Mouse (Mus musculus) myocyte (in vitro differentiated cells): Measurements from ENCODE around the gene Txndc5. TPM values are rescaled to one million over a fixed set of nuclear protein-coding genes. Genes with fewer than 3 reads are reported as not detected.

ENCODE experiments used
- H3K27me3 ChIP-seq: one replicate; pipeline ENCODE4 v1.6.1; 2011; ENCODE audit not compliant: control insufficient read depth, insufficient read depth, insufficient read length
- H3K36me3 ChIP-seq: one replicate; pipeline ENCODE4 v1.6.1; 2011; ENCODE audit not compliant: control insufficient read depth, insufficient read depth
- H3K4me2 ChIP-seq: one replicate; pipeline ENCODE4 v1.6.1; 2011; ENCODE audit warnings: low read depth, control low read depth
- H3K4me3 ChIP-seq: one replicate; pipeline ENCODE4 v1.5.1; 2011; ENCODE audit warnings: mild to moderate bottlenecking, control low read depth, moderate library complexity
- H3K79me2 ChIP-seq: one replicate; pipeline ENCODE4 v1.6.1; 2011; ENCODE audit not compliant: control insufficient read depth, insufficient read depth
- H3ac ChIP-seq: one replicate; pipeline ENCODE4 v1.6.1; 2011; ENCODE audit not compliant: control insufficient read depth, insufficient read length
- CEBPB ChIP-seq: IDR thresholded peaks from 2 replicates; pipeline ENCODE4 v1.6.1; 2011; ENCODE audit warnings: mild to moderate bottlenecking, moderate library complexity; ENCODE audit not compliant: poor library complexity, insufficient read depth, severe bottlenecking
- E2F4 ChIP-seq: IDR thresholded peaks from one replicate; pipeline ENCODE4 v1.6.1; 2011; ENCODE audit warnings: mild to moderate bottlenecking, control low read depth, moderate library complexity; ENCODE audit not compliant: insufficient read depth
- MAX ChIP-seq: IDR thresholded peaks from one replicate; pipeline ENCODE4 v1.6.1; 2011; ENCODE audit warnings: low read depth, mild to moderate bottlenecking, control low read depth
- MYOD1 ChIP-seq, 3 experiments: IDR thresholded peaks; one replicate each; pipeline ENCODE4 v1.6.1; 2011; ENCODE audit warnings: control low read depth in 2 of 3, low read depth in 2 of 3, mild to moderate bottlenecking in 2 of 3, moderate library complexity in 1 of 3; ENCODE audit not compliant: insufficient read length in 2 of 3, control insufficient read depth in 1 of 3
- MYOG ChIP-seq, 3 experiments: IDR thresholded peaks; one replicate each; pipeline ENCODE4 v1.6.1; 2011; ENCODE audit warnings: control low read depth in 2 of 3, low read depth in 2 of 3, mild to moderate bottlenecking in 2 of 3; ENCODE audit not compliant: insufficient read length in 2 of 3, control insufficient read depth in 1 of 3, insufficient read depth in 1 of 3
- POLR2A ChIP-seq: IDR thresholded peaks from one replicate; pipeline ENCODE4 v1.6.1; 2011; ENCODE audit warnings: low read depth, mild to moderate bottlenecking, control low read depth, moderate library complexity; ENCODE audit not compliant: insufficient read length
- POLR2AphosphoS2 ChIP-seq: IDR thresholded peaks from one replicate; pipeline ENCODE4 v1.6.1; 2011; ENCODE audit warnings: low read depth, control low read depth; ENCODE audit not compliant: insufficient read length
- REST ChIP-seq: IDR thresholded peaks from one replicate; pipeline ENCODE4 v1.6.1; 2011; ENCODE audit warnings: mild to moderate bottlenecking, control low read depth, moderate library complexity; ENCODE audit not compliant: insufficient read depth, insufficient read length
- SRF ChIP-seq: IDR thresholded peaks from one replicate; pipeline ENCODE4 v1.6.1; 2011; ENCODE audit warnings: low read depth; ENCODE audit not compliant: control insufficient read depth, insufficient read length
- TCF12 ChIP-seq: IDR thresholded peaks from one replicate; pipeline ENCODE4 v1.6.1; 2011; ENCODE audit warnings: mild to moderate bottlenecking, control low read depth; ENCODE audit not compliant: poor library complexity, insufficient read depth, severe bottlenecking
- TCF3 ChIP-seq: IDR thresholded peaks from one replicate; pipeline ENCODE4 v1.6.1; 2011; ENCODE audit warnings: low read depth, control low read depth; ENCODE audit not compliant: insufficient read length
- USF1 ChIP-seq: IDR thresholded peaks from one replicate; pipeline ENCODE4 v1.6.1; 2011; ENCODE audit warnings: low read depth, mild to moderate bottlenecking, control low read depth, moderate library complexity
- polyA plus RNA-seq: library from polyadenylated mRNA; unstranded; fragments of >200 nt; fragmentation: generic; extraction: Trizol; gene quantifications from one replicate; pipeline ENCODE4 v1.2.1, GENCODE M21; 2012; ENCODE audit warnings: missing spikeins

The Txndc5 gene
- 127 TPM for polyA plus RNA-seq

DNA sequence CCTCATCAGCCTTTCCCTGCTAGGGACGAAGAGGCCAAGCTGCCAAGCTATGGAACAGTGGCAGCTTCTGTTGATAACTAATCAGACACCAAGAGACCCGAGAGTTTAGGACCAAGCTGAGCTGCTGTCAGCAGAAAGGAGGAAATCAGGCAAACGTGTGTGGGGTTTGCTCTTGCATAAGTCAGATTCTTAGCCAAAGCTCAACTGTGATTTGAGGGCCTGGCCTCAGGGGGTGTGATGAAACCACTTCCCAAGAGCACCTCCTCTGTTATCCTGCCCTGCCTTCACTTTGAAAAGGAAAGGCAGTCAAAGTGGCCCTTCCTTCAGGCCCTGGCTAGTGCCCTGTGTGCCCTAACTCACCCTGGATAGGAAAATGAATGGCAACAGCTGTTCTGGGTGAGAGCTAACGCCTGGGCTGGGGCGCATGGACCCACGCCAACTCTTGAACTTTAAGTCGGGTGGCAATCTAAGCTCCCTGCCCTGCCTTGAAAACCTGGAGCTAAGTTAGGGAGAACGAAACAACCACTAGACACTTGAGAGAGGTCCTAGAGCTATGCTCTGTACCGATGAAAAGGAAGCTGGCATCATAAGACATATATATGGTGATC is at the start of gene Txndc5:
Gene Txndc5, minus strand, starts transcription at position 138 of the 608 bp plus-strand sequence.
- TF ChIP-seq E2F4 (no peak), MAX (no peak), USF1 (no peak), SRF (no peak), TCF3 (no peak), MYOD1 (IDR thresholded peaks at IDR 0.05; ENCODE audit: control insufficient read depth in 1 of 3, insufficient read length in 2 of 3, low read depth in 2 of 3) (peak in 2 of 3 experiments; percentile 63 to 78), CEBPB (0 out of 2 replicates have a peak, but pooled peaks have one; percentile 14), POLR2A (no peak), REST (no peak), TCF12 (no peak), POLR2AphosphoS2 (no peak), MYOG (IDR thresholded peaks at IDR 0.05; ENCODE audit: control insufficient read depth in 1 of 3, insufficient read depth in 1 of 3, insufficient read length in 2 of 3, low read depth in 2 of 3) (peak in 1 of 3 experiments; percentile 73)
- Histone ChIP-seq H3K27me3 (no peaks in the 10 kb centered on the region), H3K79me2 (peaks cover 31% of the 10 kb centered on the region), H3ac (peak within 1 kb of the TSS; percentile 80), H3K4me3 (peak within 1 kb of the TSS; percentile 62), H3K4me2 (peak within 1 kb of the TSS; percentile 99), H3K36me3 (no peaks in the 10 kb centered on the region)

DNA sequence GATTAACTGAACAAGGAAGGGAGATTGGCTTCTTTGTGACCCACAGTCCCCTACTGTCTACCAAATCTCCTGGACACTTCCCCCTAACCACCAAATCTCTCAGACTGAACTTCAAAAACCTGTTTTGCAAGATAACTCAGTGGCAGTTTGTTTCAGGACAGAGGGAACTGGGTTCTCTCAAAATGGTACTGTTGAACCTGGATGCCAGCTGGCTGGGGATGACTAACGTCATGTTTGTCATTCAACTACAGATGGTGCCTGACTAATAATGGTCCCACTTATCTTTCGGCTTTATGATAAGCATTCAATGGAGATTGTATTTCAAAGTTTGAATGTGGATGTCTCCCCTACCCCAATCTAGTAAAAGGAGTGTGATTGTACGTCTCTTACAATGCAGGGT is 46.0 kb upstream of the Txndc5 start:
- Histone ChIP-seq H3ac (no peak overlapping the region), H3K4me3 (no peak overlapping the region), H3K79me2 (no peaks in the 10 kb centered on the region), H3K4me2 (no peak overlapping the region), H3K27me3 (peaks cover 4% of the 10 kb centered on the region), H3K36me3 (no peaks in the 10 kb centered on the region)
- TF ChIP-seq REST = no peak
- no peak for TF ChIP-seq TCF12
- no peak for TF ChIP-seq POLR2AphosphoS2
- TF ChIP-seq USF1 = no peak
- no peak for TF ChIP-seq MYOD1 (IDR thresholded peaks at IDR 0.05; ENCODE audit: control insufficient read depth in 1 of 3, insufficient read length in 2 of 3, low read depth in 2 of 3)
- no peak for TF ChIP-seq E2F4
- TF ChIP-seq MAX = no peak
- no peak for TF ChIP-seq SRF
- TF ChIP-seq TCF3 = no peak
- no peak for TF ChIP-seq MYOG (IDR thresholded peaks at IDR 0.05; ENCODE audit: control insufficient read depth in 1 of 3, insufficient read depth in 1 of 3, insufficient read length in 2 of 3, low read depth in 2 of 3)
- no peak for TF ChIP-seq CEBPB
- TF ChIP-seq POLR2A = no peak

DNA sequence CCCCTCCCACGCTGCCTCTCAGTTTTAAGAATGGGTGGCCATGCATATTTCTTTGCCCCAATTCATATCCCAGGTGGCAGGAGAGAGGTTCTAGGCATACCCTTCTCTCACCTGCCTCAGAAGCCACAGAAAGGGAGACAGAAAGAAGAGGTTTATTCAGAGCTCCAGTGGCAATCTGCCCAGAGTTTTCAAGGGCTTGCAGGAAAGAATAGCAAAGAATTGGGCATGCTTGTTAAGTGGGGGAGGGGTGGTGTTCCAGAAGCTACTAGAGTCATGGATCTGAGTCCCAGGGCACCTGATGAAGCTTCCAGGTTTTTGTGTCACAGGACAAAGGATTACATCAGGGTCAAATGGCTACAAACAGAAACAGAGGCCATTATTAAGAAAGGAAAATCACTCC is 44.7 kb upstream of the Txndc5 start:
- Histone ChIP-seq H3K36me3 (no peaks in the 10 kb centered on the region), H3K4me3 (no peak overlapping the region), H3K4me2 (no peak overlapping the region), H3K79me2 (no peaks in the 10 kb centered on the region), H3K27me3 (peaks cover 8% of the 10 kb centered on the region), H3ac (no peak overlapping the region)
- TF ChIP-seq TCF12 (no peak), REST (no peak), MYOG (IDR thresholded peaks at IDR 0.05; ENCODE audit: control insufficient read depth in 1 of 3, insufficient read depth in 1 of 3, insufficient read length in 2 of 3, low read depth in 2 of 3) (no peak), TCF3 (no peak), USF1 (no peak), CEBPB (no peak), MAX (no peak), POLR2AphosphoS2 (no peak), MYOD1 (IDR thresholded peaks at IDR 0.05; ENCODE audit: control insufficient read depth in 1 of 3, insufficient read length in 2 of 3, low read depth in 2 of 3) (no peak)

DNA sequence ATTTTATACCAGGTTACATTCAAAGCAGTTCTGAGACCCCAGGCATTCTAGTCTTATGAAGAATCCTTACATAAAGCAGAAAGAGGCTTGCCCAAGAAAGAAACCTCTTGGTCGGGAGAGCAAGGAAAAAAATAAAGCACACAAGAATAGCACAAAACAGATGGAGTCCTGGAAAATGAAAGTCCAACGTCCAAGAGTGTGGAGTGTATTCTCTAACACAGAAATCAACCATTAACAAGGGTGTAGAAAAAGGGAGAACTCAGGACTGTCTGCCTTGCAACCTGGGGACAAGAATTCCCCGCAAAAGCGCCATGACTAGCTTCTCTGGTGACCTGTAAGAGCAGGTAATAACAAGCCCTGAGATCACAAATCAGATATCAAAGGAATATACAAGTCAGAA is 36.6 kb upstream of the Txndc5 start:
- Histone ChIP-seq H3K4me2 (no peak overlapping the region), H3ac (no peak overlapping the region), H3K27me3 (peaks cover 12% of the 10 kb centered on the region), H3K36me3 (no peaks in the 10 kb centered on the region), H3K79me2 (no peaks in the 10 kb centered on the region), H3K4me3 (no peak overlapping the region)
- no peak for TF ChIP-seq MYOD1 (IDR thresholded peaks at IDR 0.05; ENCODE audit: control insufficient read depth in 1 of 3, insufficient read length in 2 of 3, low read depth in 2 of 3)
- TF ChIP-seq USF1 = no peak

DNA sequence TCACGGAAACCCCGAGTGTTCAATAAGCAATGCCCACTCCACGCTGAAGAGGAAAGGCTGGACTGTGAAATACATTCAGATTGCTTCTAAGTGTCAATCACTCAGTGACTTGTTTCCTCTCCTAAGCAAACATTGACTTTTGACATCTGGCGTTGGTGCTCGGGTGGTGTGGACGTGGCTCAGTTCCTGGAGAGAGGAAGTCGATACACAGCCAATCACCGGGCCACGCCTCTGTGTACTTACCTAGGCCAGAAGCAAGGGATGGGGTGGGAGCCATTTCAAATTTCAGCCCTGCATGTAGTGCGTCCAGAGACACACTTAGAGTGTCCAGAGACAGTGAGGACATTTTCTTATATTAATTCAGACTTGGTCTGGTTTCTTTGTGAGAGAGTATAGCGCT is 26.0 kb upstream of the Txndc5 start:
- Histone ChIP-seq H3K79me2 (no peaks in the 10 kb centered on the region), H3K4me2 (no peak overlapping the region), H3K36me3 (no peaks in the 10 kb centered on the region), H3ac (no peak overlapping the region), H3K27me3 (peaks cover 4% of the 10 kb centered on the region), H3K4me3 (no peak overlapping the region)
- TF ChIP-seq SRF = no peak
- TF ChIP-seq POLR2A = no peak
- no peak for TF ChIP-seq TCF12
